Mouse (Mus musculus) cerebral cortex, adult 2 months (tissue): Measurements from ENCODE around the gene Praf2.

Experiments
- WGBS: fragments of 180-500 bp; shearing (Covaris S2); methylation state at CpG from one replicate; pipeline ENCODE4 v1.1.7; 2018; 5-methylcytosine and 5-hydroxymethylcytosine counted together

The Praf2 gene

GRCm38 (mm10) chrX:7739336-7740081 is 11.3 kb downstream of the Praf2 start:
- 66% methylated on average over 14 of the region's 14 CpGs for WGBS

- 77% methylated on average over 10 of the region's 10 CpGs for WGBS
Measured at GRCm38 (mm10) chrX:7740082-7740819, 12.0 kb downstream of the Praf2 start.

GRCm38 (mm10) chrX:7741103-7741502 is 12.9 kb downstream of the Praf2 start:
- WGBS, result 69% methylated on average over 5 of the region's 5 CpGs

GRCm38 (mm10) chrX:7743470-7743869 is 15.2 kb downstream of the Praf2 start:
- 40% methylated on average over 5 of the region's 5 CpGs for WGBS

GRCm38 (mm10) chrX:7744940-7745339 is 16.7 kb downstream of the Praf2 start:
- WGBS, result 68% methylated on average over 1 of the region's 1 CpGs

GRCm38 (mm10) chrX:7745429-7745828 is 17.2 kb downstream of the Praf2 start:
- 69% methylated on average over 8 of the region's 8 CpGs for whole genome bisulfite sequencing

- 3% methylated on average over 35 of the region's 56 CpGs for WGBS
Measured at GRCm38 (mm10) chrX:7750432-7751116, 22.3 kb downstream of the Praf2 start, which contains the start of gene Ccdc120. Gene Ccdc120 (minus strand): TSS chrX:7750905.

- 9% methylated on average over 3 of the region's 3 CpGs for whole genome bisulfite sequencing
Measured at GRCm38 (mm10) chrX:7753627-7754026, 25.4 kb downstream of the Praf2 start.

- WGBS, result 2% methylated on average over 27 of the region's 38 CpGs
Measured at GRCm38 (mm10) chrX:7762137-7762920, 34.1 kb downstream of the Praf2 start, which contains the start of gene Tfe3. Gene Tfe3 (plus strand): TSS chrX:7762560.

GRCm38 (mm10) chrX:7762921-7763197 is 34.6 kb downstream of the Praf2 start:
- WGBS, result under 1% methylated on average over 21 of the region's 21 CpGs

GRCm38 (mm10) chrX:7763631-7764393 is 35.6 kb downstream of the Praf2 start:
- 6% methylated on average over 22 of the region's 22 CpGs for WGBS

- WGBS, result 10% methylated on average over 9 of the region's 9 CpGs
Measured at GRCm38 (mm10) chrX:7764657-7765280, 36.5 kb downstream of the Praf2 start.

- WGBS, result 13% methylated on average over 12 of the region's 13 CpGs
Measured at GRCm38 (mm10) chrX:7765281-7765670, 37.0 kb downstream of the Praf2 start.

GRCm38 (mm10) chrX:7765764-7766163 is 37.5 kb downstream of the Praf2 start:
- 7% methylated on average over 11 of the region's 11 CpGs for WGBS

GRCm38 (mm10) chrX:7769302-7770017 is 41.2 kb downstream of the Praf2 start:
- 91% methylated on average over 7 of the region's 7 CpGs for WGBS

- 27% methylated on average over 2 of the region's 2 CpGs for WGBS
Measured at GRCm38 (mm10) chrX:7772766-7773165, 44.5 kb downstream of the Praf2 start.

GRCm38 (mm10) chrX:7775501-7776205 is 47.4 kb downstream of the Praf2 start:
- WGBS, result 73% methylated on average over 9 of the region's 9 CpGs

- 46% methylated on average over 8 of the region's 8 CpGs for WGBS
Measured at GRCm38 (mm10) chrX:7776329-7777082, 48.3 kb downstream of the Praf2 start.
